Mouse (Mus musculus): ENCODE measurements around the gene Tmem108. TPM values are rescaled to one million over a fixed set of nuclear protein-coding genes. Genes with fewer than 3 reads are reported as not detected.

Tmem108 gene
- polyA plus RNA-seq, 1 experiment from 2014 or later: 12.0 TPM

DNA sequence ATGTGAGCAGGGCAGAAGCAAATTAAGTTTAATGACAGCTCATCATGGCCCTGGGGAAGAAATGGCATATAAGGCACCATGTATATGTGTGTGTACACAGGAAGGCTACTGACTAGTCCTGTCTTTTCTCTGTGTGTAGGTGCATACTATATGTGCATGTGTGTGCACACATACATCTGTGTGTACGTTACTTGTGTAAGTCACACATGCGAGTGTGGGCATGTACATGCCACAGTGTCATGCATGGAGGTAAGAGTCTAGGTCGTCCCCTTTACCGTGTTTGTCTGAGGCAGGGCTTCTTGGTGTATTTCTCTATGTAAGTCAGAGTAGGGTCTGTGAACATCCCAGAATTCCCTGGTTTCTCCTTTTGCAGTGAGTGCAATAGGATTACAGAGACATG lies 120.3 kb downstream of the Tmem108 start:
- Histone ChIP-seq H3K4me1 (ENCODE audit: control insufficient read depth, insufficient read depth, low read length) (no peaks in the 10 kb centered on the region; the same call in 1 of the 2 replicates), H3K27ac (ENCODE audit: low read depth, low read length) (no peak overlapping the region), H3K4me2 (no peak overlapping the region), H3K9ac (ENCODE audit: low read length) (no peak overlapping the region), H3K27me3 (ENCODE audit: control insufficient read depth, insufficient read depth, low read length) (no peaks in the 10 kb centered on the region), H3K4me3 (ENCODE audit: low read depth, low read length) (no peak overlapping the region), H3K9me3 (ENCODE audit: control insufficient read depth, low read length) (no peaks in the 10 kb centered on the region), H3K36me3 (ENCODE audit: control insufficient read depth, insufficient read depth, low read length) (no peaks in the 10 kb centered on the region)
- DNase-seq (ENCODE audit: low spot score, missing footprints): no peak
- ATAC-seq (ENCODE audit: low FRiP score): no peak
- 91% methylated on average over 4 of the region's 4 CpGs for WGBS

DNA sequence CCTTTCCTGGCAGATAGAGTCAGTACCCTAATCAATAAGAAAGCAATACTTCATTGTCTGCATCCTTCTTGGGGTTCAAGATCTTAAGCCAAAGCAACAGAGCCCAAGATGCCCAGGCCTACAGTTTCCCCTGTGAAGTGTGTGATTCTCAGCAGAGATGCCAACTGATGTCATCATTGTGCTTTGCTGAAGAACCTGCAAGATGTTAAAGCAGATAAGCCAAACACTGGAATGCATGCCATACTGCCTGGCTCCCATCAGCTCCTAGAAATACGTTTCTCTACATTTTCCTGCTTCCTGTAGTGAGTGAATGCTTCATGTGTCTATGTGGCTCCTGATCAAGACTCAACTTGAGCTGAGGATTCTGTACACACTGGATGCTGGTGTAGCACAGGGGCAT lies 122.2 kb downstream of the Tmem108 start:
- H3K27me3 ChIP-seq (ENCODE audit: control insufficient read depth, insufficient read depth, low read length): no peaks in the 10 kb centered on the region
- H3K4me1 ChIP-seq (ENCODE audit: control insufficient read depth, insufficient read depth, low read length): no peaks in the 10 kb centered on the region; the same call in 1 of the 2 replicates
- ATAC-seq (ENCODE audit: low FRiP score): no peak
- no peak overlapping the region for H3K9ac ChIP-seq (ENCODE audit: low read length)
- H3K36me3 ChIP-seq (ENCODE audit: control insufficient read depth, insufficient read depth, low read length): no peaks in the 10 kb centered on the region
- H3K4me3 ChIP-seq (ENCODE audit: low read depth, low read length): no peak overlapping the region
- H3K4me2 ChIP-seq: no peak overlapping the region
- no peak for DNase-seq (ENCODE audit: low spot score, missing footprints)
- no peaks in the 10 kb centered on the region for H3K9me3 ChIP-seq (ENCODE audit: control insufficient read depth, low read length)
- no peak overlapping the region for H3K27ac ChIP-seq (ENCODE audit: low read depth, low read length)
- WGBS: 74% methylated on average over 1 of the region's 1 CpGs

DNA sequence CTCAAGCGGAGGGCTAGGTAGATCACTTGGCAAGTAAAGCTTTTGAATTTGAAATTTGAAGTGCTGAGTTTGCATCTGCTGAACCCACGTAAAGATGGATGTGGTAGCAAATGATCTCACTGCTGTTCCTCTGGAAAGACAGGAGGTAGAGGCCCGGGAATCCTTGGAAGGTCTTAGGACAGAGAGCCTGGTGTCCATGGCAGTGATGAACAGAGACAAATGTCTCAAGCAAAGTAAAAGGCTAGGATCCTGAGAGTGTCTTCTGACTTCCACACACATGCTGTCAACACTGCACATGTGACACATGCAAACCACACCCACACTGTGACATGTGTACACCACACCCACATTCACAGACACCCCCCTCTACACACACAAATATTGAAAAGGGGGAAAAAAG lies 124.2 kb downstream of the Tmem108 start:
- Histone ChIP-seq H3K9ac (ENCODE audit: low read length) (no peak overlapping the region), H3K27ac (ENCODE audit: low read depth, low read length) (no peak overlapping the region), H3K9me3 (ENCODE audit: control insufficient read depth, low read length) (no peaks in the 10 kb centered on the region), H3K4me2 (no peak overlapping the region), H3K4me3 (ENCODE audit: low read depth, low read length) (no peak overlapping the region), H3K27me3 (ENCODE audit: control insufficient read depth, insufficient read depth, low read length) (no peaks in the 10 kb centered on the region), H3K4me1 (ENCODE audit: control insufficient read depth, insufficient read depth, low read length) (no peaks in the 10 kb centered on the region; the same call in 1 of the 2 replicates), H3K36me3 (ENCODE audit: control insufficient read depth, insufficient read depth, low read length) (no peaks in the 10 kb centered on the region)
- ATAC-seq (ENCODE audit: low FRiP score) (no peak), DNase-seq (ENCODE audit: low spot score, missing footprints) (no peak)
- WGBS: 83% methylated on average over 3 of the region's 3 CpGs

DNA sequence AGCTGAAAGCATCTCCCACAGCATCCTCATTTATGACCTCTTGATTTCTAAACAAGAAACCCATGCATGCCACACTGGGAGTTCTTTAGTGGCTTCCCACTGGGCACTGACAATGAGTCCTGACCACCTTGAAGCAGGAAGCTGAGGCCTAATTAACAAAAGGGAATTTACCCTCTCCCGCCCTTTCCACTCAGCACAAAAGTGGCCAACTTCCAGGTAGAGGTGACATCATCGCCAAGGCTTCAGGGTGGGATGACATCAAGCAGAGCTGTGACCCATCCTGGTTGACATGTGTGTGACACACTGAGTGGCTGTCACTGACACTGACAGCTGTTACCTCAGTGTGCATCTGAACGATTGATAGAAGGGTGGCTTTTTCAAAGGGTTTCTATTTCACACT lies 124.8 kb downstream of the Tmem108 start:
- no peak overlapping the region for H3K9ac ChIP-seq (ENCODE audit: low read length)
- 60% methylated on average over 3 of the region's 3 CpGs for WGBS
- H3K4me3 ChIP-seq (ENCODE audit: low read depth, low read length): no peak overlapping the region
- no peaks in the 10 kb centered on the region for H3K36me3 ChIP-seq (ENCODE audit: control insufficient read depth, insufficient read depth, low read length)
- ATAC-seq (ENCODE audit: low FRiP score) (no peak), DNase-seq (ENCODE audit: low spot score, missing footprints) (no peak)
- H3K27ac ChIP-seq (ENCODE audit: low read depth, low read length): no peak overlapping the region
- no peaks in the 10 kb centered on the region for H3K9me3 ChIP-seq (ENCODE audit: control insufficient read depth, low read length)
- H3K27me3 ChIP-seq (ENCODE audit: control insufficient read depth, insufficient read depth, low read length): no peaks in the 10 kb centered on the region
- no peak overlapping the region for H3K4me2 ChIP-seq
- no peaks in the 10 kb centered on the region; the same call in 1 of the 2 replicates for H3K4me1 ChIP-seq (ENCODE audit: control insufficient read depth, insufficient read depth, low read length)

DNA sequence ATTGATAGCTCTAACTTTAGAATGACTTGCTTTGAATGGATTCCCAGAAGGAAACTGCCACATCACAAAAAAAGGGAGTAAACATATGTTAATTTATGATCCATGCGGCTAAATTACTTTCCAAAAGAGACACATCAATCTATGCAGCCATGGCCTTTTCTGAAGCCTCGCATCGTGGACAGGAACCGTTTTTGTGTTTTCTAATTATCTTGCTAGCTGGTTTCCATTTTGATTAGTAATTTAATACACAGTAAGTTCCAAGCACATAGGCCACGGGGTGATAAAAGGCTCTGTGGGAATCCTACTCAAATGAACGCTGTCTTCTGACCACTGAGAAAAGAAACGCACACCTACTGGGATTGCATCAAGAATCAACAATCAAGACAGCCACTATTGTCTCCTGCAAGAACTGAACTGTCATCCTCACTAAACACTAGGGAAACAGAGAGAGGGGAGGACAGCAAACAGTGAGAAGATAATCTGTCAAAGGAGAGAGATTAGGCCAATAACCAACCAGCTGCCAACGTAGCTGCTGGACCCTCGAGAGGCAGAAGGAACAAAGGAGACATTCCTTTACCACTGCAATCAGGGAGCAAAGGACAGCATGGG lies 132.7 kb downstream of the Tmem108 start:
- H3K4me2 ChIP-seq: no peak overlapping the region
- ATAC-seq (ENCODE audit: low FRiP score): peak; percentile 68
- DNase-seq (ENCODE audit: low spot score, missing footprints): no peak

DNA sequence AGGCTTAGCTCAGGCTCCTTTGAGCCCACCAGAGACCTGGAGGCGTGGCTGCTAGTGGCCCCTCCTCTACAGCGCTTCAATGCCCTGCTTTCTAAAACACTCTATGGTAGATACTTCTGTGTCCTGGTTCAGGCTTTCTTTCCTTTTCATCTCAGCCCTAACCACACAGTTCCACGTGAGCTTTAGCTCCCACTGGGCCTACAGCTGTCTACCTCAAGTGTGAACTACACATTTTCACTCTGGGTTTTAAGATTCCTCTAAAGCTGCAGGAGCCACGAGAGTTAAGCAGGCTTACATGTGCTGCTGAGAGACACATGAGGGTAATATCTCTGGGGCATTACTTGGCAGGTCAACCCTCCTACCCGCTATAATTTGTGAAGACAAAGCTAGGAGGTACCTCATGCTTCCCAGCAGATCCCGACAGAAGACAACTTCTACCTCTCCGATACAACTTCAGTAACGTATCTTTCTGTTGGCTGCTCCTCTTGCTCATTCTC lies 134.2 kb downstream of the Tmem108 start:
- no peaks in the 10 kb centered on the region for H3K36me3 ChIP-seq (ENCODE audit: control insufficient read depth, insufficient read depth, low read length)
- H3K4me2 ChIP-seq: no peak overlapping the region
- no peak overlapping the region for H3K4me3 ChIP-seq (ENCODE audit: low read depth, low read length)
- no peak overlapping the region for H3K27ac ChIP-seq (ENCODE audit: low read depth, low read length)
- no peaks in the 10 kb centered on the region for H3K9me3 ChIP-seq (ENCODE audit: control insufficient read depth, low read length)
- WGBS: 84% methylated on average over 8 of the region's 8 CpGs
- H3K9ac ChIP-seq (ENCODE audit: low read length): no peak overlapping the region
- H3K27me3 ChIP-seq (ENCODE audit: control insufficient read depth, insufficient read depth, low read length): no peaks in the 10 kb centered on the region
- ATAC-seq (ENCODE audit: low FRiP score) (no peak), DNase-seq (ENCODE audit: low spot score, missing footprints) (peak; percentile 68)
- peaks cover 15% of the 10 kb centered on the region for H3K4me1 ChIP-seq (ENCODE audit: control insufficient read depth, insufficient read depth, low read length)

More for the DNA sequence above, 132.7 kb downstream of the Tmem108 start:
- Histone ChIP-seq H3K27me3 (ENCODE audit: control insufficient read depth, insufficient read depth, low read length) (no peaks in the 10 kb centered on the region), H3K9ac (ENCODE audit: low read length) (no peak overlapping the region), H3K4me3 (ENCODE audit: low read depth, low read length) (no peak overlapping the region), H3K9me3 (ENCODE audit: control insufficient read depth, low read length) (no peaks in the 10 kb centered on the region), H3K4me1 (ENCODE audit: control insufficient read depth, insufficient read depth, low read length) (peaks cover 15% of the 10 kb centered on the region), H3K27ac (ENCODE audit: low read depth, low read length) (no peak overlapping the region), H3K36me3 (ENCODE audit: control insufficient read depth, insufficient read depth, low read length) (no peaks in the 10 kb centered on the region)
- 9% methylated on average over 9 of the region's 9 CpGs for WGBS

DNA sequence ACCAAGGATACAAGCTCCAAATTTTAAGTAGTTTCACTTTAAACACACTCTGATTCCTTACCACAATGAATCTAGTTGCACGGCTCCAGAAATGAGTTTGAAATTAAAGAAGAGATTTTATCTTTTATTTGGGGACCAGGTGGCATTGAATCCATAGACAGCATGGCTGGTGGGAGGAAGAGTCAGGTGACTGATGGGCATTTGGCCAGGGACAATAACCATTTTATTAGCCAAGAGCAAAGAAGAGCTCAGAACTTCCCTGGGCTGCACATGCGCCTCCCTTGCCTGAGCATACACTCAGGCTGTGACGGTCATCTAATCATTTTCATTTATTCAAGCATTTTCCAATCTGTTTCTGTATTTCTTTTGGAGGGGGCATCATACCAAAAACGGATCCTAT lies 135.5 kb downstream of the Tmem108 start:
- no peak for ATAC-seq (ENCODE audit: low FRiP score)
- Histone ChIP-seq H3K9ac (ENCODE audit: low read length) (no peak overlapping the region), H3K4me3 (ENCODE audit: low read depth, low read length) (no peak overlapping the region), H3K4me1 (ENCODE audit: control insufficient read depth, insufficient read depth, low read length) (peaks cover 15% of the 10 kb centered on the region), H3K27me3 (ENCODE audit: control insufficient read depth, insufficient read depth, low read length) (no peaks in the 10 kb centered on the region), H3K4me2 (no peak overlapping the region), H3K9me3 (ENCODE audit: control insufficient read depth, low read length) (no peaks in the 10 kb centered on the region), H3K36me3 (ENCODE audit: control insufficient read depth, insufficient read depth, low read length) (no peaks in the 10 kb centered on the region), H3K27ac (ENCODE audit: low read depth, low read length) (no peak overlapping the region)
- 91% methylated on average over 4 of the region's 4 CpGs for WGBS
- DNase-seq (ENCODE audit: low spot score, missing footprints): no peak

DNA sequence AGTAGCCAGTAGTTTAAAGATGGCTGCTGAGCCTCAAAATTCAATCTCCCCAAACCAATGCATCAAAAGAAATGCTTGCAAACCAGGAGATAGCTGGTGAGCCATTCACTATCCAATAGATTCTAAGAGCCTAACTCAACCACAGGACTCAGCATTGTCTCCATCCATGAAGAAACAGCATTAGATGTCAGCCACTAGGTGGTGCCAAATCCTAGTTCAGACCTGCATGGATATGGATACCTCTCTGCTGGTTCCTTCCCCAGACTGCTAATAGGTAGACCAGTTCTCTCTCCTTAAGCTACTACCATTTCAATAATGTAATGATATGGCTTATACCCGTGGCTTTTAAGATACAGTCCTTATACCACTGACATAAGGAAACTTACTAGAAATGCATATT lies 137.0 kb downstream of the Tmem108 start:
- Histone ChIP-seq H3K9me3 (ENCODE audit: control insufficient read depth, low read length) (no peaks in the 10 kb centered on the region), H3K9ac (ENCODE audit: low read length) (no peak overlapping the region), H3K36me3 (ENCODE audit: control insufficient read depth, insufficient read depth, low read length) (no peaks in the 10 kb centered on the region), H3K27me3 (ENCODE audit: control insufficient read depth, insufficient read depth, low read length) (no peaks in the 10 kb centered on the region), H3K27ac (ENCODE audit: low read depth, low read length) (no peak overlapping the region), H3K4me2 (no peak overlapping the region), H3K4me1 (ENCODE audit: control insufficient read depth, insufficient read depth, low read length) (peaks cover 13% of the 10 kb centered on the region), H3K4me3 (ENCODE audit: low read depth, low read length) (no peak overlapping the region)
- 45% methylated on average over 1 of the region's 1 CpGs for WGBS
- ATAC-seq (ENCODE audit: low FRiP score): no peak
- DNase-seq (ENCODE audit: low spot score, missing footprints): peak; percentile 91

DNA sequence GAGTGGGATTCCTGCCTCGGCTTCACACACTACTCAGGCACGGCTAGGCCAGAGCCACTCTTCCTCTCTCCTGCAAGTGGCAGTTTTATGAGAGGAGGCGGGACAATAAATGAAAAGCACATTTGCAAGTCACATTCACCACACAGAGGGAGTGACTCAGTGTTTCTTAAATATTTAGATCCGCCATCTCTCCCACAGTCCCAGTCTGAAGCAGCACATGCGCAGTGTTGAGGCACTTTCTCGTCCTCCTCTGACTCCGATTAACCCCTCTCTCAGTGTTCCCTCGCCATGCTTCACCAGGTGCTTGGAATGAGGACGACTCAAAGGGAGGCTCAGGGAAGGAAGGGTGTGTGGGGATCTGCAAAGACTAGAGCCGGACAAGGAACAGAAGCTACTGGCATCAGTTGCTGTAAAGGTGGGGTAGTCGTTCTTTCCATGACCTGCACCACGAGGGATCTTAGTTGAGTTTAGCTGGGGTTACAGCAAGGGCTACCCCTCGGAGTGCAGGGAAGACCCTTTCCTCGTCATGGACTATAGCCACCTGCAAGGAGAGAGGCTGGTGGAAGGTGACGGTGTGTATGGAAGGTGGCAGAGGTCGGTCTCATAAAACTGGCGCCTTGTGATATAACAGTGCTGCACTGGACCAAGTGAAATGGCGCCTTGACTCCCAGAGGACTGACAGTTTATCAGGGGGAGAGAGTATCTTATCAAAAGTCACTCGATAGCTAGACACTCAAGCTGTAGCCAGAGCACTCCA lies 137.9 kb downstream of the Tmem108 start:
- Histone ChIP-seq H3K4me2 (no peak overlapping the region), H3K27me3 (ENCODE audit: control insufficient read depth, insufficient read depth, low read length) (no peaks in the 10 kb centered on the region), H3K36me3 (ENCODE audit: control insufficient read depth, insufficient read depth, low read length) (no peaks in the 10 kb centered on the region), H3K4me3 (ENCODE audit: low read depth, low read length) (no peak overlapping the region), H3K4me1 (ENCODE audit: control insufficient read depth, insufficient read depth, low read length) (peaks cover 4% of the 10 kb centered on the region), H3K9ac (ENCODE audit: low read length) (no peak overlapping the region), H3K27ac (ENCODE audit: low read depth, low read length) (no peak overlapping the region), H3K9me3 (ENCODE audit: control insufficient read depth, low read length) (no peaks in the 10 kb centered on the region)
- DNase-seq (ENCODE audit: low spot score, missing footprints) (peak; percentile 72), ATAC-seq (ENCODE audit: low FRiP score) (no peak)
- 73% methylated on average over 19 of the region's 19 CpGs for WGBS
